Mouse (Mus musculus) embryo, embryonic 11.5 days (tissue): ENCODE measurements around the gene Stard7.
A peak's percentile ranks its signal among the peaks of the same experiment; 100 is the strongest.

Experiments used
- DNase-seq: peaks from one replicate; pipeline ENCODE4 v3.0.0-alpha.2; 2012; ENCODE audit warnings: low read depth, low spot score

Stard7 gene

GRCm38 (mm10) chr2:127319071-127319470 lies 49.1 kb downstream of the Stard7 start:
- no peak for DNase-seq

GRCm38 (mm10) chr2:127322671-127323285 lies 52.8 kb downstream of the Stard7 start:
- no peak for DNase-seq

- DNase-seq: no peak
These were observed 53.6 kb downstream of the Stard7 start for GRCm38 (mm10) chr2:127323667-127324066.

- no peak for DNase-seq
These were observed 54.4 kb downstream of the Stard7 start for GRCm38 (mm10) chr2:127324456-127324855.

GRCm38 (mm10) chr2:127328090-127328851 lies 58.3 kb downstream of the Stard7 start:
- DNase-seq: no peak

GRCm38 (mm10) chr2:127332807-127333570 lies 63.0 kb downstream of the Stard7 start:
- no peak for DNase-seq

GRCm38 (mm10) chr2:127333945-127334603 lies 64.1 kb downstream of the Stard7 start:
- DNase-seq: no peak

GRCm38 (mm10) chr2:127335078-127335541 lies 65.1 kb downstream of the Stard7 start:
- no peak for DNase-seq

GRCm38 (mm10) chr2:127335767-127336496 lies 65.9 kb downstream of the Stard7 start, which contains the start of gene Dusp2:
Gene Dusp2, plus strand, starts transcription at chr2:127336159.
- DNase-seq: peak; percentile 39

GRCm38 (mm10) chr2:127336497-127336832 lies 66.4 kb downstream of the Stard7 start:
- no peak for DNase-seq

- no peak for DNase-seq
These were observed 66.9 kb downstream of the Stard7 start for GRCm38 (mm10) chr2:127336885-127337284.

GRCm38 (mm10) chr2:127337531-127337930 lies 67.5 kb downstream of the Stard7 start:
- no peak for DNase-seq

GRCm38 (mm10) chr2:127338012-127338411 lies 68.0 kb downstream of the Stard7 start:
- DNase-seq: no peak

- no peak for DNase-seq
These were observed 68.4 kb downstream of the Stard7 start, which contains the start of gene Astl for GRCm38 (mm10) chr2:127338416-127338815. Gene Astl, plus strand, starts transcription at chr2:127338639.

GRCm38 (mm10) chr2:127338833-127339232 lies 68.8 kb downstream of the Stard7 start:
- no peak for DNase-seq

GRCm38 (mm10) chr2:127339262-127339661 lies 69.2 kb downstream of the Stard7 start:
- DNase-seq: no peak

GRCm38 (mm10) chr2:127341159-127341558 lies 71.1 kb downstream of the Stard7 start:
- DNase-seq: peak; percentile 49

GRCm38 (mm10) chr2:127346334-127346733 lies 76.3 kb downstream of the Stard7 start:
- DNase-seq: no peak

- no peak for DNase-seq
These were observed 77.3 kb downstream of the Stard7 start for GRCm38 (mm10) chr2:127347147-127347985.
